Mouse (Mus musculus) MEL (cell line): ENCODE measurements around the gene AC124502.3. TPM values are rescaled to one million over a fixed set of nuclear protein-coding genes. Genes with fewer than 3 reads are reported as not detected.

Experiments
- DNase-seq: peaks from one replicate; pipeline ENCODE4 v3.0.0; 2011; ENCODE audit warnings: low read depth, low spot score
- H3K27ac ChIP-seq: 2 replicates; pipeline ENCODE4 v1.5.1; 2012; ENCODE audit warnings: low read depth, mild to moderate bottlenecking, control low read depth, low read length, moderate library complexity; ENCODE audit not compliant: control insufficient read depth
- H3K27me3 ChIP-seq, 2 experiments: fragments of 150-350 bp in 1 of 2; sonication (generic) in 1 of 2; 2 replicates each; pipeline ENCODE4 v1.6.1; 2012; ENCODE audit warnings: low read length in 2 of 2, mild to moderate bottlenecking in 2 of 2, improper control_type of control experiment in 1 of 2, moderate library complexity in 1 of 2; ENCODE audit not compliant: insufficient read depth in 2 of 2, control insufficient read depth in 1 of 2
- H3K36me3 ChIP-seq, 2 experiments: 2 replicates each; pipeline ENCODE4 v1.6.1; 2012 to 2014; ENCODE audit warnings: low read length in 2 of 2, improper control_type of control experiment in 1 of 2, inconsistent platforms in 1 of 2, mild to moderate bottlenecking in 1 of 2; ENCODE audit not compliant: insufficient read depth in 2 of 2, control insufficient read depth in 1 of 2
- H3K4me1 ChIP-seq, 2 experiments: fragments of 150-350 bp in 1 of 2; sonication (generic) in 1 of 2; 2 replicates each; pipeline ENCODE4 v1.6.1; 2012; ENCODE audit warnings: low read length in 2 of 2, improper control_type of control experiment in 1 of 2, mild to moderate bottlenecking in 1 of 2; ENCODE audit not compliant: insufficient read depth in 2 of 2, control insufficient read depth in 1 of 2
- H3K4me3 ChIP-seq, 2 experiments: fragments of 150-350 bp in 1 of 2; sonication (generic) in 1 of 2; 2 replicates each; pipeline ENCODE4 v1.5.1; 2012; ENCODE audit warnings: low read depth in 2 of 2, low read length in 2 of 2, mild to moderate bottlenecking in 2 of 2, moderate library complexity in 2 of 2, control low read depth in 1 of 2, improper control_type of control experiment in 1 of 2; ENCODE audit not compliant: control insufficient read depth in 1 of 2, insufficient read depth in 1 of 2
- H3K79me2 ChIP-seq: 2 replicates; pipeline ENCODE4 v1.6.1; 2012; ENCODE audit warnings: mild to moderate bottlenecking, low read length, moderate library complexity; ENCODE audit not compliant: control insufficient read depth, poor library complexity, insufficient read depth
- H3K9ac ChIP-seq: 2 replicates; pipeline ENCODE4 v1.6.1; 2012; ENCODE audit warnings: low read depth, mild to moderate bottlenecking, control low read depth, low read length, moderate library complexity; ENCODE audit not compliant: control insufficient read depth, poor library complexity, severe bottlenecking
- H3K9me3 ChIP-seq: fragments of 150-350 bp; sonication (generic); replicated peaks from 2 replicates; pipeline ENCODE4 v1.6.1; 2012; ENCODE audit warnings: mild to moderate bottlenecking, low read length, improper control_type of control experiment, moderate library complexity; ENCODE audit not compliant: insufficient read depth
- BHLHE40 ChIP-seq: IDR thresholded peaks from 2 replicates; pipeline ENCODE4 v1.6.1; 2012; ENCODE audit warnings: low read depth, mild to moderate bottlenecking, inconsistent platforms, low read length, improper control_type of control experiment, borderline replicate concordance
- CHD2 ChIP-seq: IDR thresholded peaks from 2 replicates; pipeline ENCODE4 v1.6.1; 2011; ENCODE audit warnings: low read length, improper control_type of control experiment
- EP300 ChIP-seq, 2 experiments: IDR thresholded peaks; 2 replicates each; pipeline ENCODE4 v1.6.1; 2011; ENCODE audit warnings: improper control_type of control experiment in 2 of 2, low read length in 2 of 2, low read depth in 1 of 2, mild to moderate bottlenecking in 1 of 2
- ETS1 ChIP-seq: IDR thresholded peaks from 2 replicates; pipeline ENCODE4 v1.6.1; 2012; ENCODE audit warnings: low read depth, mild to moderate bottlenecking, inconsistent platforms, low read length, improper control_type of control experiment, moderate library complexity
- GABPA ChIP-seq: IDR thresholded peaks from 2 replicates; pipeline ENCODE4 v1.6.1; 2012; ENCODE audit warnings: low read depth, mild to moderate bottlenecking, inconsistent platforms, low read length, improper control_type of control experiment, moderate library complexity
- HCFC1 ChIP-seq: IDR thresholded peaks from 2 replicates; pipeline ENCODE4 v1.6.1; 2012; ENCODE audit warnings: low read depth, mild to moderate bottlenecking, inconsistent platforms, low read length, improper control_type of control experiment, moderate library complexity
- JUND ChIP-seq: IDR thresholded peaks from 2 replicates; pipeline ENCODE4 v1.6.1; 2011; ENCODE audit warnings: low read depth, mild to moderate bottlenecking, improper control_type of control experiment, low read length
- MAZ ChIP-seq: IDR thresholded peaks from 2 replicates; pipeline ENCODE4 v1.6.1; 2012; ENCODE audit warnings: low read depth, mild to moderate bottlenecking, inconsistent platforms, low read length, improper control_type of control experiment
- MEF2A ChIP-seq: IDR thresholded peaks from 2 replicates; pipeline ENCODE4 v1.6.1; 2014; ENCODE audit warnings: low read depth, mild to moderate bottlenecking, inconsistent platforms, low read length, improper control_type of control experiment; ENCODE audit not compliant: poor library complexity, insufficient replicate concordance, severe bottlenecking; ENCODE audit errors: extremely low read depth
- MXI1 ChIP-seq: IDR thresholded peaks from 2 replicates; pipeline ENCODE4 v1.6.1; 2011; ENCODE audit warnings: mild to moderate bottlenecking, low read depth, low read length, improper control_type of control experiment
- MYB ChIP-seq: IDR thresholded peaks from 2 replicates; pipeline ENCODE4 v1.6.1; 2011; ENCODE audit warnings: mild to moderate bottlenecking, low read depth, low read length, improper control_type of control experiment
- NELFE ChIP-seq: IDR thresholded peaks from 2 replicates; pipeline ENCODE4 v1.6.1; 2011; ENCODE audit warnings: low read depth, low read length, improper control_type of control experiment
- POLR2AphosphoS5 ChIP-seq: IDR thresholded peaks from 2 replicates; pipeline ENCODE4 v1.6.1; 2012; ENCODE audit warnings: low read depth, borderline replicate concordance, mild to moderate bottlenecking, inconsistent platforms, low read length, moderate library complexity, mixed read lengths
- RAD21 ChIP-seq: IDR thresholded peaks from 2 replicates; pipeline ENCODE4 v1.6.1; 2011; ENCODE audit warnings: mild to moderate bottlenecking, low read depth, low read length, improper control_type of control experiment
- SMC3 ChIP-seq: IDR thresholded peaks from 2 replicates; pipeline ENCODE4 v1.6.1; 2011; ENCODE audit warnings: low read depth, low read length, improper control_type of control experiment
- TAL1 ChIP-seq: IDR thresholded peaks from 2 replicates; pipeline ENCODE4 v1.6.1; 2012; ENCODE audit warnings: mild to moderate bottlenecking, inconsistent platforms, low read length, moderate library complexity, mixed read lengths
- TCF12 ChIP-seq: IDR thresholded peaks from 2 replicates; pipeline ENCODE4 v1.6.1; 2014; ENCODE audit warnings: low read depth, mild to moderate bottlenecking, inconsistent platforms, low read length, improper control_type of control experiment, moderate library complexity
- USF1 ChIP-seq: IDR thresholded peaks from 2 replicates; pipeline ENCODE4 v1.6.1; 2014; ENCODE audit warnings: low read depth, mild to moderate bottlenecking, inconsistent platforms, low read length, improper control_type of control experiment, moderate library complexity
- polyA plus RNA-seq, 2 experiments: library from polyadenylated mRNA; stranded (reverse) in 1 of 2; unstranded in 1 of 2; fragments of >175 nt in 1 of 2; fragments of >200 nt in 1 of 2; gene quantifications; 2 replicates each; pipeline versions ENCODE4 v1.2.1 to v1.2.4; 2012; ENCODE audit warnings: low replicate concordance in 2 of 2, low read depth in 1 of 2; ENCODE audit not compliant: insufficient read length in 2 of 2, insufficient read depth in 1 of 2, missing spikeins in 1 of 2
- total RNA-seq: library from RNA; depleted of rRNA; stranded (reverse); fragments of 300-350 nt; gene quantifications from 2 replicates; pipeline ENCODE4 v1.2.3, GENCODE M21; 2012

The AC124502.3 gene
- total and polyA plus RNA-seq, 3 experiments = 0.75 to 2.1 TPM; not detected in 1

- H3K4me3 ChIP-seq = no peak overlapping the region
- peaks cover 0 to 25% of the 10 kb centered on the region in 2 experiments; a peak in 2 of 4 replicates for H3K4me1 ChIP-seq
- H3K27ac ChIP-seq = no peak overlapping the region
- TF ChIP-seq NELFE (no peak), GABPA (no peak), SMC3 (no peak), CHD2 (no peak), MXI1 (no peak), TAL1 (no peak), MAZ (no peak), MEF2A (no peak), USF1 (no peak), POLR2AphosphoS5 (no peak), BHLHE40 (no peak), EP300 (IDR thresholded peaks at IDR 0.05; ENCODE audit: low read depth in 1 of 2, low read length in 2 of 2) (no peak), HCFC1 (no peak), MYB (no peak), TCF12 (no peak)
- H3K27me3 ChIP-seq = no peaks in the 10 kb centered on the region
- H3K79me2 ChIP-seq = peaks cover 3% of the 10 kb centered on the region; the same call in 1 of the 2 replicates
- H3K36me3 ChIP-seq = peaks cover 0 to 4% of the 10 kb centered on the region in 2 experiments; a peak in 2 of 4 replicates
- no peak overlapping the region for H3K9ac ChIP-seq
- no peak for DNase-seq
- H3K9me3 ChIP-seq = no peaks in the 10 kb centered on the region
These were observed 53.4 kb downstream of the AC124502.3 start for GRCm38 (mm10) chr19:5092083-5092482.

- H3K79me2 ChIP-seq = peaks cover 2% of the 10 kb centered on the region; the same call in 1 of the 2 replicates
- no peak for TF ChIP-seq TAL1
- no peak for TF ChIP-seq RAD21
- no peak for TF ChIP-seq ETS1
- no peak for TF ChIP-seq JUND
- TF ChIP-seq SMC3 = no peak
- no peak for TF ChIP-seq EP300 (IDR thresholded peaks at IDR 0.05; ENCODE audit: low read depth in 1 of 2, low read length in 2 of 2)
- no peaks in the 10 kb centered on the region for H3K9me3 ChIP-seq
- no peak overlapping the region for H3K27ac ChIP-seq
- no peak for DNase-seq
- no peak overlapping the region for H3K9ac ChIP-seq
- no peaks in the 10 kb centered on the region for H3K27me3 ChIP-seq
- H3K4me1 ChIP-seq = peaks cover 0 to 19% of the 10 kb centered on the region in 2 experiments; a peak in 2 of 4 replicates
- H3K36me3 ChIP-seq = peaks cover 0 to 4% of the 10 kb centered on the region in 2 experiments; a peak in 2 of 4 replicates
- H3K4me3 ChIP-seq = no peak overlapping the region
These were observed 55.0 kb downstream of the AC124502.3 start for GRCm38 (mm10) chr19:5093481-5094242.
